Mouse (Mus musculus) embryo, embryonic 10 days (tissue): ENCODE results near the gene Rgr.

ENCODE experiments used
- DNase-seq: peaks from one replicate; pipeline ENCODE4 v3.0.0-alpha.2; 2015; ENCODE audit warnings: low spot score

The Rgr gene

DNA sequence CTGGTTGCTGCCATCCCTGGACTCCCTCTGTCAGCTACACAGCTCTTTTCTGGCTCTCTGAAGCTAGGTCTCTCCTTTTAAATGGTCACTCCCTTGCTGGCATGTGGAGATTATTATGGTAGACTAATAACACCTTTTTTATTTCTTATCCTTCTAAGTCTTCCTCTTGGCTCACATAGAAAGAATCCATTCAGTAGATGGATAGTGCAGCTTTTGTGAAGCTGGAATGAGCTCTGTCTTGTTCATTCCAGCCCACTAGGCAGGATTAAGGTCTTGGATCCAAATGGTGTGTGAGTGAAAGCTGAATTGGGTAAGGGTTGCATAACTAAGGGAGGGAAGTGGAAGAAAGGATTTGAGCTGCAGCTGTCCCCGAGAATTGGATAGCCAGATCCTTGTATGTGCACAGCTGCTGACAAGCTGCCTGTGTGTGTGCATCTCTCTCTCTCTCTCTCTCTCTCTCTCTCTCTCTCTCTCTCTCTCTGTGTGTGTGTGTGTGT lies at the start of gene Rgr:
Gene Rgr, minus strand, starts transcription at position 51 of the 497 bp plus-strand sequence.
- DNase-seq = no peak

DNA sequence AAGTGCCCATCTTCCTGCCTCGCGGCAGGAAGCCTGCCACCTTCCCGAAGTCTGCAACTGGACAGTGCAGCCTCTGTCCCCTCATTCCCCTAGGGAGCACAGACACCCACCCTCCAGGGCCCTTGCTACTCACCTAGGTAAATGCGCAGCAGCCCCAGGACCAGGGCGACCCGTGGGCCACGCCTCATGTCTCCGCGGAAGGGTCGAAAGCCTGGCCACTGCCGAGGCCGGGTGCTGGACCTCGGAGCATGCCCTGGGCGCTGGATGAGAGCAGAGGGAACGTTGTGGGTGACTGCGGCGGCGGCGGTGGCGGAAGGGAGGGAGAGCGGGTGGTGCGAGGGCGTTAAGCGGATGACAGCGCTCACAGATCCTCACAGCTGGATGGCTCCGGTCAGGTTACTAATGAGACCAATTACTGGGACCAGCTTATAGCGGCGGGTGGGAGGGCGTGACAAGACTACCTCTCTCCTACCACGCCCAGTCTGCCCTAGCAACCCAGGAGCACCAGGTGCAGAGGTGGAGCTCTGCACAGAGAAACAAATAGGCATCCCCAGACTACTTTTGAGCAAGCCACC lies 49.3 kb upstream of the Rgr start, which contains the start of gene Cdhr1:
Gene Cdhr1, minus strand, starts transcription at position 392 of the 575 bp plus-strand sequence.
- DNase-seq = peak; percentile 69

DNA sequence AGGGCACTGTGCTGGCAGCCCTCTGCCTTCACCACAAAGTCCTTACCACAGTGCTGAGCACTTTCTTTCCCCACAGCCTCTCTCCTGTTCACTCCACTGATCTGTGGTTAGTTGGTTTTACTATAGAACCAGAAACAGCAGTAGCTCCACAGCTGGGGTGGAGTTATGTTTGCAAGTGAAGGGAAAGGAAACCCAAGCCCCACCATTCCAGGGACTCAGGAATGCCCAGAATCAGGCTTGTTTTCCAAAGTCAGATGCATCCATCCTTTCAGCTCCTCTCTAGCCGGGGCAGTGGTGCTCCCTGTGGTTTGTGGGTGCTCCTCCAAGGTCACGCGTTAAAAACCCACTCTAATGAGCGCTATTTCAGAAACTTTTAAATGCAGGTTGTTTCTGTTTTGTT lies 46.8 kb upstream of the Rgr start:
- no peak for DNase-seq

DNA sequence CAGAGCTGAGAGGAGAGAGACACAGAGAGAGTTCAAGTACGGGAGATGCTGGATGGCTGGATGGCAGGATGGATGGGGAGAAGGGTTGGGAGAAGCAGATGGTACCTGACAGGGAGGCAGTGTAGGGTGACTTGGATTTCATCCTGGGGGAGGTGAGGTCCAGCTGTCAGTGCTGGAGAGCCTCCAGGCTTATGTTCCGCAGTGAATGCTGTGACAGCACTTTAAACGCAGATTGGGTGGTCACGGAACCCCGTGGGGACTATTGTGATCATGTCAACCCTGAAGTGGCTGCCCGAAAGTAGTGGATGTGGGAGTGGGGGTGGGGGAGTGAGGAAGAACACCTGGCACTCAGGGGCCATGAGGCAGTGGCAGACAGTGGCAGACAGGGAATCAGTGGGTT lies 45.7 kb upstream of the Rgr start:
- DNase-seq = no peak

DNA sequence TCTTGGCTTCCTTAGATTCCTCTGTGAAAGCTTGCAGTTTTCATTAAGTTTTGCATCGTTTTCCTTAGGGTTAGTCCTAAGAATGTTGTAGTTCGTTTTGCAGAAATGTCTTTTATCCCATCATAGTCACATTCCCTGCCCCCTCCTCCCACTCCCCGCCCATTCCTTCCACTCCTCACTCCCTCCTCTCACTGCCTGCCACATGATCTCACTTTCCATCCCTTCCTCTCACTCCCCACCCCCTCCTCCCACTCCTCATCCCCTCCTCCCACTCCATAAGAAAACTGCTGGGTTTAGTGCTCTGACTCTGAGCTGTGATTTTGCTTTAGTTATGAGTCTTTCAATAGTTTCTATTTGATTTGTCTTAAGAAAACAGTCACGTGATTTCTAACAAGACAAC lies 35.0 kb upstream of the Rgr start:
- no peak for DNase-seq

DNA sequence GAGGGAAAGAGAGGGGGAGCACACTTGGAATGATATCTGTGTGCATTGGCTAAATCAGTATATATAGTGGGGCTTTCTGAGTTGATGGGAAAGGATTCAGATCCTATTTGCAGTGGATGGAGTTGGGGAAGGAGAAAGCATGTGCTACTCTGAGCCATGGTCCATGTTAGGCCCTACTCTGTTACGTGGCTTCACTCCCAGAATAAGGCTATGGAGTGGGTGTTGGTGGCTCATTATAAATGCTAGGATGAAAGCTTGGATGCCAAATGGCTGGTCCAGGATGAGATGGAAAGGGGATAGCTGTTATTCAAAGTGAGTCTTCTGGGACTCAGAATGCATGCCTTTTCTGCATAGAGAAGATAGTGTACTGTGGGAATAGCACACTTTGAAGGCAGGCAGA lies 32.0 kb upstream of the Rgr start:
- DNase-seq = no peak

DNA sequence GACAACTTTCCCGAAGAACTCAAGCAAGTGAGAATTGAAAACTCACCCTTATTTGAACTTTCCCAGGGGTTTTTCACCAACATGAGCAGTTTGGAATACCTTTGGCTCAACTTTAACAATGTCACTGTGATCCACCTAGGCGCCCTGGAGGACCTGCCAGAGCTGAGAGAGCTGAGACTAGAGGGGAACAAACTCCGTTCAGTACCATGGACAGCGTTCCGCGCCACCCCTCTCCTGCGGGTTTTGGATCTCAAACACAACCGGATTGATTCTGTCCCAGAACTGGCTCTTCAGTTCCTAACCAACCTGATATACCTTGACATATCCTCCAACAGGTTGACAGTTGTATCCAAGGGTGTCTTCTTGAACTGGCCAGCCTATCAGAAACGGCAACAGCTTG lies 19.8 kb upstream of the Rgr start:
- DNase-seq = peak; percentile 85

DNA sequence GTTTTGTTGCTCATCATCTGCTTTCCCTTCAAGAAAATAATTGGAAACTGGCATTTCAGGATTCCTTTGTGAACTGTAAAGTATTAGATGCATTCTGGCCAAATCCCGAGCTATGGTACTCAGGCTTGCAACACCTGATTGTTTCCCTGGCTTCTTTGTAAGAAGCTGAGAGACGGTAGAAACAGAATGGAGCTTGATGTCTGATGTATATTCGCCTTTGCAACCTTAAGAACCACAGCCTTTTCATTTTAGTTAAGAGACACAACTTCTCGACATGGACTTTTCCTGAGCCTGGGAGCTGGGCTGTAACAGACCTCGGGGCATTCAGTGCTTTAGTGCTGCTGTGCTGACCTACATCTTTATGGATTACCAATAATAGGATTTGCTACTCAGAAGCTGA lies 18.9 kb upstream of the Rgr start, which contains the start of gene Lrit2:
Gene Lrit2, plus strand, starts transcription at position 301 of the 400 bp plus-strand sequence.
- DNase-seq = no peak

DNA sequence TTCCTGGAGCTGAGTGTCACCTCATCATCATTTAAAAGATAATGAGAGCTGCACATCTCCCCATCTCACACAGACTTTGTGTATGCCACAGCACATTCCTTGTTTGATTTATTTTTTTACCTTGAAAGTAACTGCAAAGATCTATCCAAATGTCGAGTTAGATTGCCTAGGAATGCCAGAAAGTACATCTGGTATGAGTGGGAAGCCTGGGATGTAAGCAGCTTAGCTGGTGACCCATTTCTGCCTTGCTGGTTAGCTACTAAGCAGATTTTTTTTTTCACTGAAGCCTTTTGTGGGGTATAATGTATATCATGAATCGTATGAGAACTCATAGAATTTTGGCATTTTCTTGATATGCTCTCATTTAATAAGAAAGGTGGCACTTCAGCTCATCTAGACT lies 17.9 kb upstream of the Rgr start:
- no peak for DNase-seq

DNA sequence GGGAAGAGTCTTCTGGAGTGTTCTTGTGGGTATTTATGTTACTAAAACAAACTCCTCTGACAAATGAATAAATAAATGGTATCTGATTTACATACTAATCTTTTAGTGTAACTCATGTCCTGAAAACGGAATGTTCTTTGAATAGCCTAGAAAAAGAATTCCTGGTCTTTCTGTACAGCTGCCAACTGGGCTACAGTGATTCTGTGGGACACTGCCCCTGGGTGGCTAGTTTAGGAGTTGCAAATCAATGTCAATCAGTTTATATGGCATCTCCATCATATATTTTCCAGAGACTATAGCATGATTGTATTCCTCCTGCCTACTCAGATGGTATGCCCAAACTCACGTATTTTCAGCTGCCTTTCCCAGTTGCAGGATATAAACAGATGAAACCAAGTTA lies 16.1 kb upstream of the Rgr start:
- no peak for DNase-seq

DNA sequence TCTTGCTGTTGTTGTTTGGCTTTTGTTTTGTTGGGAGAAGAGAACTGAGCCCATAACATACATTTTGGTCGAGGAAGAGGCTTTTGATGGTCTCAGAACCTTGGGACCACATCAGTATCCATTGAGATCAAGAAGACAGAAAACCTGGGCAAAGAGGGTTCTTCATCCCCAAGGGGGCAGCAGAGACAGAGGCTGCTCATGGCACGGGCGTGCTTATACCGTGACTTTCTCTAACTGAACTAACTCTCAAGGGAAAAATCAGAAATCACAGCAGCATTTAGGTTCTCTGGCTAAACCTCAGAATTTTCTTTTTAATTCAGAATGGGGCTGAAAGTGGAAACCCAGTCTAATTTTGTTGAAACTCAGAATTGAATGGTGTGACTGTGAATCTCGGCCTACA lies 14.3 kb downstream of the Rgr start:
- no peak for DNase-seq

DNA sequence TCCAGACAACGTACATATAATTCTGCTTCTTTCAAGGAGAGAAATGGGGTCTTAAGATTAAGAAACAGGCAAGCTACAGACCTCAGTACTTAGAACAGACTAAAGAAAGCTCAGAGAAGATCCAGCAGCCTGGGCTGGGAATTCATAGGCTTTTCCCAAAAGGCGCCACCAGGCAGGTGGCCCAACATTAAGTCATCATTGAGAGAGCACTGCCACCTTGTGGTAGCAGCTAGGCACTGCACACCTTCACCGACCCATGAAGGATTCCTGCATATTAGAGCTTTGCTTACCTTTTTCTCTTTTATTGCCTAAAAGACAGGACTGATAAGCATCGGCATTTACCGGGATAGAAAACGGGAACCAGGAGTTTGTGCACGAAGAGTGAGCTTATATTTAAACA lies 15.5 kb downstream of the Rgr start:
- peak; percentile 89 for DNase-seq

DNA sequence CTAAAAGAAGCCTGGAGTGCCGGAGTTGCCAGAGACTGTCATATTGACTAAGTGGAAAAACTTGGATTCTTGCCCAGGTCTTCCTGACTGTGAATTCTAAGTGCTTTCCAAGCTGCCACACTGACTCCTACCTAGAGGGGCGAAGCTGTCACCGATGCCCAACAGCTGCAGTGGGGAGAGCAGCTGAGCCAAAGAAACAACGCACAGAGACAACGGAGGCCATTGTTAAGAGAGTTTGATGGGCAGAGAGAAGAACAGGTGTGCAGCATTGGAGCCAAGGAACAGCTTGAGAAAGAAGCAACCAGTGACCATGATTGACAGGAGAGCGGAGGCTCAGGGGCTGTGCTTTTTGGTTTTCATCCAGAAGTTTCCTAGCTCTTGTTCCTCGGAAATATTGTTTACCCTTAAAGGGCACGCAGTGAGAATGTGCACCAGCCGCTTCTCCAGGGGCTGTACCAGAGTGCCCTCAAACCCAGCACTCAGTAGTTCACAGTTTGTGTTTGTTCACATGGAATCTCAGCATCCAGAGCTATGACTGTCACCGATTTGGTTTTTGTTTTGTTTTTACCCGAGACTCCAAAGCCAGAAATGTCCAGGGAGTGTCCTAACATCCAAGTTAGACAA lies 16.2 kb downstream of the Rgr start:
- DNase-seq = no peak

DNA sequence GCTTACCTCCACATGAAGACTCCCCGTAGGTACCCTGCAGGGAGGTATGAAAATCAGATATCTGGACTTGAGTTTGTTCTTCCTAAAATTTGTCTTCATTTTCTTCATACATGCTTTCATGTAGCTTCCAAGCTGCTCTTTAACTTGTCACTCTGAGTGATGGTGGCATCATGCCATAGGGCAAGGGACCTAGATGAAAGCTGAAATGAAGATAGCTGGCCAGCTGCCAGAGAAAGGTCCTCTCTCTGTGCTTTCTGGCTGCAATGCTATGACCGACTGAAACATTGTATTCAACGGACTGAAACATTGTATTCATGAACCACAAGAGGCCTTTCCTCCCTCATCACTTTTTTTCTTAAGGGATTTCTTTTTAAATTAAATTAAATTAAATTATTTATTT lies 20.2 kb downstream of the Rgr start:
- no peak for DNase-seq

DNA sequence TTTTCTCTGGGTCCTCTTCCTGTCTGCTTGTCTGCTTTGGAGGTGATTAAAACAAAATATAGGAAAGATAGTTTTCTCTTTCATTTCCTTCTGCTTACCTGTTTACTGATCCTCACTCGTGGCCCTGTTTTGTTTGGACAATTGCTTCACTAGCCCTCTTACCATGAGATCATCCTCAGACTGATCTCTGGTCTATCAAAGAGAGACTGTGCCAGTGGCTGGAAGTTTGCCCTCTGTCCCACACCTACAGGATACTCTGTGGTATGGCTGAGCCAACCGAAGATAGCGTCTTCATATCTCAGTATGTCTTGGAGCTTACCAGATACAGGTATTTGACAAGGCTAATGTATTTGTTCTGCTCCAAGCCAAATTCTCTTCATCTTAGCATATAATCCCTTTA lies 20.8 kb downstream of the Rgr start:
- DNase-seq = no peak

DNA sequence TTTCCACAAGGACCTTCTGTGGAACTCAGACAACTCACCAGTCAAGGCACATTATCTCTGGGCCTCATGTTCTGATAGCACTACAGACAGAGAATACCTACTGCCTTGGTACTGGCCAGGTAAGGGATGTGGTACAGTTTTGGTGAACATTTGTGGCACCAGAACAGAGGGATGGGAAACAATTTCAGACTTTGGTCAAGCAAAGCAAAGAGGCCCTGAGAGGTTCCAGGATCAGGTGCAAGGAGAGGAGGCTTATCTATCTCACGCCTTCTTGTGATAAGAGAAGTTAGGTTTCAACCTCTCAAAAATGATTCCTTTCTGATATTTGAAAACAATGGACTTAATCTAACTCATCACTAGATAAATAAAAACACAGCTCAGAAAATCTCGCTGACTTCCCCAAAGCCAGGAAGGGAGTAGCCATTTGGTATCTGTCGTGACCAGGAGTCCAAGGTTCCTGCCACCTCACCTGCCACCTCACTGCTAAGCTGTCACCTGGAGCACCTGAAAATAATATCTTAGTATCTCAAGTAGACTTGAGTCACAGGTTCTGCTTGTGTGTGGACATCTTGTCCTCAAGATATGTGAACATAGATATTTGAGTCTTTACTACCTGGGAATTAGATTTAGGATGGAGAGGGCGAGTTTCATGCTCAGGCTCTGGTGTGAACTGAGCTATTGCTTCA lies 21.4 kb downstream of the Rgr start:
- no peak for DNase-seq

DNA sequence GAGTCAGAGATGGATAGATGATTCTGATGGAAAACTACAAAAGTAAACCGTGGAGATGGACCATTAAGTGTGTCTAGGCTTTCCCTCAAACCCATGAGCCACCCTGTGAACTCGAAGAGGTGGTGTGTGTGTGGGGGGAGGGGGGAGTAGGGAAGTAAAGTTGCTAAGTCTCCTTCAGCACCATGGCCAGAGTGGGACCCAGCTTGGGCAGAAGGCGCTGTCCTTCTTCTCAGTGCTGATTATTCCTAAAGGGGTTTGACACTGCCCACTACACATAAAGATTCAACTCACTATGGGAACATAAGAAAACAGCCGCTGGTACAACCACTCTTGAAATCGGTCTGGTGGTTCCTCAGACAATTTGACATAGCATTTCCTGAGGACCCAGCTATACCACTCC lies 32.9 kb downstream of the Rgr start:
- peak; percentile 77 for DNase-seq

DNA sequence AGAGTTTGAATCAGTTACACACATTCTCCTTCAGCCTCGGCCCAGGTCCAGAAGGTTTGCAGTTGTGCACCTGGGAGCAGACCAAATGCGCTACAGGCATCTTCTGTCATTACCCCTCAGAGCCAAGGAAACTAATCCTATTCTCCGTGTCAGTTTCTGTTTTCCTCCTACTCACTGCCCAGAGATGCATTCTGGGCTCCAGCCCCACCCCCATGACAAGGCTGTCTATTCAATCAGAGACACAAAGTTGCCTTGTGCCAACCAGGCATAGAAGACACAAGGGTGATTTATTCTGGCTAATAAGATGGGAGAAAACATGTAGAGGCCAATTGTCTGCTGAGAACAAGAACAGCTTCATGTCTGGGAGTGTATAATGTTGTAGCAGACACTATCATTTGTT lies 35.1 kb downstream of the Rgr start:
- DNase-seq = no peak

DNA sequence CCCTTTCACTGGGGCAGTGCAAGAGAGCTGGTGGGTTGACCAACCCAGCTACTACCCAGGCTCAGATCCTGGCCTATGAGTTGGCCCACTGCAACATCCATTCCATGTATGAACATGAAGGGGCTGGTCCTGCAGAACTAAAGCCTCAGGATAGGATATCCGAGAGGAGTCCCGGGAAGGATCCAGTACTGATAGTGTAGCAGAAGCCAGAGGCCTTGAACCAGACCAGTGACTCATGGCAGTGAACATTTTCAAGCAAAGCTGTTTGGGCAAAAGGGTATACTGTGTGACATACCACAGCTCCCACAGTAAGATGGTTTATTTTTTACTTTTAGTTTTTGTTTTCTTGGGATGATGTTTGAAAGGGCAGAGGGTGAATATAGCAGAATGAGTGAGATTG lies 39.1 kb downstream of the Rgr start:
- DNase-seq = no peak

DNA sequence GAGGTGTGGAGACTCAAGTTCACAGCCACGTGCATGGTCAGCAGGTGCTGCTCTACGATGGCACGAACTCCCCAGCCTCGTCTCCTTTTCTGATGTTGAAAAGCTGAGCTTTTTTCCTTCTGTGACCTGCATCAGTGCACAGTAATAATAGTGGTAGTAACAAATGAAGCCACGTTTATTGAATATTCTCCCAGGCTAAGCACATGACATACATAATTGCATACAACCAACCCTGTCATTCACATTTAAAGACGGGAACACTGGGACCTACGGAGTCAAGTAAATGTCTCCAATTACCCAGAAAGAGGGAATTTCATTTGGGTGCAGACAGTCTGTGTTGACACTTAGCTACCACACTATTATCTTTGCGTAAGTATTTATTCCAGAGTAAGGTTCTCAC lies 42.3 kb downstream of the Rgr start:
- no peak for DNase-seq

DNA sequence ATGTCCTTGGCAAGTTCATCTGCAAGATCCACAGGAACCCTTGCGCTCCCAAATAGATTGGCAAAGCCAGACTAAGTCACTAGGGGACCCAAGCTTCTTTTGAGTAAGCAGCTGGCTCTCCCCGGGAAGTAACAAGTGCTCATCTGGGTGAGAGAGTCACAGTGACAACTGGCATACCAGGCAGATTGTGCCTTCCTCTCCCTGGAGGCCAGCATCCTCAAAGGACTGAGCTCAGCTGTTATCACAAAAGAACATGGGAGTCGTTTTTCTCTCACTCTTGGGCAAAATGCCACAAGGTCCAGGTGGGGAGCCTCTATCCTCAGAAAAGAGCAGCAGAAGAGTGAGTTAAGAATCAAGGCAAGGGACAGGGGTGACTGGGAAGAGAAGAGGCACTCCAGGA lies 42.9 kb downstream of the Rgr start:
- no peak for DNase-seq

DNA sequence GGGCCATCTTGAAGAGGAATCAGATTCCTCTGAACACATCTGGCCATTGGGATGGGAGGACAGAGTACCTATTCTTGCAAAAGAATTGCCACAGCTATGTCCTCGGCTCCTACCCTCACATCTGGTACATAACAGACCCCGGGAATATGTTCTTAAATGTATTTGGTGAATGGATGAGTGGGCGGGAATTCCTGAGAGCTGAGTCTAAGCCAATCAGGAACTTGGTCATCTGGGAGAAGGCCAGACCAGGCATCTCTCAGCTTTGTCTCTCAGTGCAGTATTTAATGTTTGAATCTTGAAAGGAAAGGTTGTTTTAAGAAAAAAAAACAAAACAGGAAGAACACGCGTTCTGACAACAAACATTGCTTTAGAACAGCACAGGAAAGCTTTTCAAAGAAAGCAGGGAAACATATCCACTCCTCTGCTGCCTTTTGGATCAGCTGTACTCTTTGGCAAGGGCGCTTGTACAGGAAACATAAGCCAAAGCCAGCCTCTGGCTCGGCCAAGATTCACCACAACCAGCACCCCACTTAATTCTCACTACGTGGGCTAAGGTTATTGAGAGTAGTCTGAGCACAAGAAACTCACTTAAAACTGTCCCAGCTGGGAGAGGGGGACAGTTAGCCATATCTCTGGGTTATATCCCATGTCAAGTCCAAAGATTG lies 45.2 kb downstream of the Rgr start:
- DNase-seq = no peak

DNA sequence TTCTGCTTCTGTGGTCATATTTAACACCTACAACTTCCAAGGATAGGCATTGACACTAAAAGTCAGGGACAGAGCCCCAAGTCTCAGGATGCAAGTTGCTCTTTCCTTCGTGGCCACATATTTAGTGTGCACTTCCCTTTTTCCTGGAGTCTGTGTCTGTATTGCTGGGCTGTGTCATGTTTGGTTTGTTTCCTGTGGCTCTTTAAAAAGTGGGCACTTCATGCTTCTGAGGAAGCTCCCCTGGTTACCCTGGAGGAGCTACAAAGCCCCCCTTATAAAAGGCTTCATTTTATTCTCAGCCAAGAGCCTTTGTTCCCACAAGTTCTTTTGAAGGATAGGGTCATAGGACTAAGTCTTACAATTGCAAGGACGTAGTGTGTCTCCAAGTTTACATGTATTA lies 45.9 kb downstream of the Rgr start:
- no peak for DNase-seq
